Mouse (Mus musculus) stomach, embryonic 14.5 days (tissue): ENCODE results near the gene Rarres1. TPM values are rescaled to one million over a fixed set of nuclear protein-coding genes. Genes with fewer than 3 reads are reported as not detected.

Experiments
- ATAC-seq: fragments of 200-750 bp; cut with Nextera tagmentation; 2 replicates; pipeline ENCODE4 v1.8.0; 2017; ENCODE audit warnings: low read depth, moderate TSS enrichment; ENCODE audit not compliant: insufficient number of reproducible peaks, insufficient read depth, low FRiP score
- H3K27ac ChIP-seq: fragments of 300-500 bp; sonication (generic); 2 replicates; pipeline ENCODE4 v1.5.1; 2014; ENCODE audit warnings: mild to moderate bottlenecking, low read length, moderate library complexity, mixed read lengths
- H3K27me3 ChIP-seq: fragments of 300-500 bp; sonication (generic); 2 replicates; pipeline ENCODE4 v1.6.1; 2014; ENCODE audit warnings: low read length, control low read depth, mixed read lengths; ENCODE audit not compliant: control insufficient read depth, insufficient read depth
- H3K36me3 ChIP-seq: fragments of 300-500 bp; sonication (generic); 2 replicates; pipeline ENCODE4 v1.6.1; 2014; ENCODE audit warnings: mild to moderate bottlenecking, control low read depth, low read length, moderate library complexity, mixed read lengths; ENCODE audit not compliant: control insufficient read depth, insufficient read depth
- H3K4me1 ChIP-seq: fragments of 300-500 bp; sonication (generic); 2 replicates; pipeline ENCODE4 v1.6.1; 2014; ENCODE audit warnings: low read length, control low read depth, mixed read lengths; ENCODE audit not compliant: control insufficient read depth, insufficient read depth
- H3K4me2 ChIP-seq: fragments of 300-500 bp; sonication (generic); replicated peaks from 2 replicates; pipeline ENCODE4 v1.6.1; 2014; ENCODE audit warnings: low read depth, low read length, control low read depth
- H3K4me3 ChIP-seq: fragments of 300-500 bp; sonication (generic); 2 replicates; pipeline ENCODE4 v1.5.1; 2014; ENCODE audit warnings: low read depth, low read length, control low read depth
- H3K9ac ChIP-seq: fragments of 300-500 bp; sonication (generic); replicated peaks from 2 replicates; pipeline ENCODE4 v1.6.1; 2014; ENCODE audit warnings: low read depth, mild to moderate bottlenecking, control low read depth, low read length, moderate library complexity, mixed read lengths
- H3K9me3 ChIP-seq: fragments of 300-500 bp; sonication (generic); 2 replicates; pipeline ENCODE4 v1.6.1; 2016; ENCODE audit warnings: low read depth, low read length, control low read depth; ENCODE audit not compliant: control insufficient read depth
- WGBS: fragments of 180-500 bp; shearing (Covaris S2); extraction: QIAGEN DNeasy Blood & Tissue Kit; methylation state at CpG from one replicate; pipeline ENCODE4 v1.1.7; 2014; 5-methylcytosine and 5-hydroxymethylcytosine counted together
- polyA plus RNA-seq: library from polyadenylated mRNA; unstranded; fragments of >200 nt; fragmentation: Nextera tagmentation; extraction: Ambion mirVana; gene quantifications from 2 replicates; pipeline ENCODE4 v1.2.1, GENCODE M21; 2014

The Rarres1 gene
- polyA plus RNA-seq, 1 experiment from 2014 or later = 2.0 TPM

GRCm38 (mm10) chr3:67463001-67463400, 52.3 kb downstream of the Rarres1 start:
- H3K27ac ChIP-seq = peak overlapping the region; percentile 89
- H3K27me3 ChIP-seq = no peaks in the 10 kb centered on the region
- 1% methylated on average over 12 of the region's 12 CpGs for WGBS
- peak overlapping the region; percentile 62 for H3K4me3 ChIP-seq
- no peaks in the 10 kb centered on the region for H3K9me3 ChIP-seq
- ATAC-seq = no peak; the same call in 1 of the 2 replicates
- H3K9ac ChIP-seq = peak overlapping the region; percentile 45
- peaks cover 3% of the 10 kb centered on the region; the same call in 1 of the 2 replicates for H3K4me1 ChIP-seq
- peaks cover 25% of the 10 kb centered on the region for H3K36me3 ChIP-seq
- peak overlapping the region; percentile 61 for H3K4me2 ChIP-seq

DNA sequence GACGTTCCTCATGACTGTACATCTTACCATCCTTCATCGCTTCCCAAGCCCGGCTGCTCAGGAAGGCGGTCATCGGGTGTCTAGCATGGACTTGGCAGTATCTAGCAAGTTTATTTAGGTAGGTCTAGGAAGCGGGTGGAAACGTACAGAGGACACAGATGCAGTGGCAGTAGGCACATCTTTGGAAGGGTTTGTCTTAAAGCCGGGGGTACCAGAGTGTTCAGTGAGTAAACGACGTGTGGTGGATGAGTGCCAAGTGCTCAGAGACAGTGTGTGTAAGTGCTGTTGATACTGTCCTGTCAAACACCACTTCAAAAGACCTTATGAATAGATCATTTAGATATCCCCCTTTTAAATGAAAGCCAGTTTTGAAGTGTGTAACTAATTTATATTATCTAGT, 52.7 kb downstream of the Rarres1 start:
- no peak overlapping the region for H3K27ac ChIP-seq
- H3K9me3 ChIP-seq = no peaks in the 10 kb centered on the region
- H3K4me2 ChIP-seq = peak overlapping the region; percentile 61
- H3K9ac ChIP-seq = peak overlapping the region; percentile 45
- 40% methylated on average over 10 of the region's 10 CpGs for whole genome bisulfite sequencing
- ATAC-seq = no peak
- peaks cover 3% of the 10 kb centered on the region; the same call in 1 of the 2 replicates for H3K4me1 ChIP-seq
- no peaks in the 10 kb centered on the region for H3K27me3 ChIP-seq
- peaks cover 25% of the 10 kb centered on the region for H3K36me3 ChIP-seq
- peak overlapping the region; percentile 62 for H3K4me3 ChIP-seq

GRCm38 (mm10) chr3:67462015-67462414, 53.3 kb downstream of the Rarres1 start:
- no peak overlapping the region for H3K4me3 ChIP-seq

DNA sequence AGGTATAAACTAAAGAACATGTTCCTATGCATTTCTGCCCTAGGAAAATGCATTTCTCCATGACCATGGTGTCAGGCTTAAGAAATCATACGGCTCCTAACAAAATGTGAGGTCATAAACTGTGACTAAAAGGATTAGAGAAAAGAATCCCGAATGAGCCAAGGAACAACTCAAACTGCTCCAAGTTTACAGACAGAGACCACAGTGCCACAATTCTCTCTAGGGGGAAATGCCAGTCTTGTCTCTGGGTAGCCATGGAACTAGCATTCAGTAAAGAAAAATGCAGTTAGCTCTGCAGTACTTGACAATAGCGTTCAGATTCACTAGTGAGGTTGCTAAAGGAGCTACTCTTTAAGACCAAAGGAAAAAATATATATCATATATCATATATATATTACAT, 55.4 kb downstream of the Rarres1 start:
- H3K27me3 ChIP-seq = no peaks in the 10 kb centered on the region
- H3K9me3 ChIP-seq = no peaks in the 10 kb centered on the region
- ATAC-seq = no peak
- no peak overlapping the region for H3K4me3 ChIP-seq
- H3K9ac ChIP-seq = no peak overlapping the region
- 92% methylated on average over 3 of the region's 3 CpGs for WGBS
- no peak overlapping the region for H3K4me2 ChIP-seq
- H3K4me1 ChIP-seq = peaks cover 3% of the 10 kb centered on the region; the same call in 1 of the 2 replicates
- H3K27ac ChIP-seq = no peak overlapping the region
- H3K36me3 ChIP-seq = peaks cover 45% of the 10 kb centered on the region

More at GRCm38 (mm10) chr3:67462015-67462414, 53.3 kb downstream of the Rarres1 start:
- Histone ChIP-seq H3K9ac (no peak overlapping the region), H3K27me3 (no peaks in the 10 kb centered on the region), H3K4me2 (peak overlapping the region; percentile 61; the same call in 1 of the 2 replicates), H3K9me3 (no peaks in the 10 kb centered on the region), H3K27ac (no peak overlapping the region), H3K4me1 (peaks cover 3% of the 10 kb centered on the region; the same call in 1 of the 2 replicates), H3K36me3 (peaks cover 29% of the 10 kb centered on the region)
- ATAC-seq = no peak
- WGBS = 79% methylated on average over 7 of the region's 7 CpGs

DNA sequence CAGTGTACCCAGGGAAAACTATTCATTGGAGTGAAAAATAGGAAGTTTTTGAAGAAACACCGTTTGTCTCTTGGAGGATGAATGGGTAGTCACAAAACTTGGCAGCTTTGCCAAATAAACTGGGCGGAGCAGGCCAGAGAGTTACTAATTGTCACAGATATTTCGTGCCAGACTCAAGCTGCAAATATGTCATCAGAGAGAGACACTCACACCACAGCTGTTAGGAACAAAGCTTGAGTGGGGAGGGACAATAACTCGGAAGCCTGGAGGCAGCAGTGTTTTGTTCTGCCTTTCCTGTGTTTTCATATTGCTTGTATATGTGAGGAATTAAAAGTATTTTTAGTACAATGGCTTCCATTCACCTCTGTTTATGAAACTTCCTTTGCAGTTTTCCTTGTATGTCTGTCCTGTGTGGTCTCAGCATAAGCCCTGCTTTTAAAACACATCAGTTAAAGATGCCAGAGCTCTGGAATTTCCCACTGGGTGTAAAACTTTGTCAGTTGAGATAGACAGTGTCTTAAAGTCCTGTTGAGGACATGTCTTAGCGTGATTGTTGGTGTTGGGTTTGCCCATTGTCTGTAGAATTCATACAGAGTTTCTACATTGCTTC, 64.6 kb downstream of the Rarres1 start:
- Histone ChIP-seq H3K9ac (no peak overlapping the region), H3K4me1 (no peaks in the 10 kb centered on the region), H3K9me3 (no peaks in the 10 kb centered on the region), H3K4me2 (no peak overlapping the region), H3K4me3 (no peak overlapping the region), H3K36me3 (peaks cover 53% of the 10 kb centered on the region), H3K27me3 (no peaks in the 10 kb centered on the region), H3K27ac (no peak overlapping the region)
- 78% methylated on average over 5 of the region's 5 CpGs for WGBS
- ATAC-seq = no peak

- peaks cover 47% of the 10 kb centered on the region for H3K36me3 ChIP-seq
- 92% methylated on average over 21 of the region's 21 CpGs for WGBS
- H3K27ac ChIP-seq = no peak overlapping the region; the same call in 1 of the 2 replicates
Observed at GRCm38 (mm10) chr3:67449660-67450059, 65.7 kb downstream of the Rarres1 start.

GRCm38 (mm10) chr3:67447143-67447542, 68.2 kb downstream of the Rarres1 start:
- H3K4me3 ChIP-seq = no peak overlapping the region
- no peaks in the 10 kb centered on the region for H3K4me1 ChIP-seq
- H3K9me3 ChIP-seq = no peaks in the 10 kb centered on the region
- H3K27me3 ChIP-seq = no peaks in the 10 kb centered on the region
- H3K4me2 ChIP-seq = no peak overlapping the region
- no peak overlapping the region for H3K27ac ChIP-seq
- no peak overlapping the region for H3K9ac ChIP-seq
- 95% methylated on average over 2 of the region's 2 CpGs for WGBS
- peaks cover 45% of the 10 kb centered on the region for H3K36me3 ChIP-seq
- no peak for ATAC-seq

More at GRCm38 (mm10) chr3:67449660-67450059, 65.7 kb downstream of the Rarres1 start:
- H3K27me3 ChIP-seq = no peaks in the 10 kb centered on the region
- no peak for ATAC-seq
- no peak overlapping the region for H3K9ac ChIP-seq
- H3K9me3 ChIP-seq = no peaks in the 10 kb centered on the region
- H3K4me1 ChIP-seq = no peaks in the 10 kb centered on the region
- H3K4me2 ChIP-seq = no peak overlapping the region
- H3K4me3 ChIP-seq = no peak overlapping the region

DNA sequence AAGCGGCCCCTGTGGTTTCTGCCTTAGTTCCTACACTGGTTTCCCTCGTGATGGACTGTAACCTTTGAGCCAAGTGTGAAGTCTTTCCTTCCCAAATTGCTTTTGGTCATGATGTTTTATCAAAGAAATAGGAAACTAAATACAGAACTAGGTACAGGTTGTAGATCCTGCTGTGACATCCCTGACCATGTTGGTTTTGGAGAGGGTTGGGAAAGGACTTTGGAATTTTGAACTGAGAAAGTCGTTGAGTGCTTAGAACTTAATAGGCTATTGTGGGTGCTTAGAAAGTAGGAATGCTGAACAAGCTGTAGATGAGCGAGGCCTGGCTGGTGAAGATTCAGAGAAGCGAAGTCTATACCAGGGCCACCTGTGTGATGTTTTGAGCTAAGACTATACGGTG, 81.3 kb downstream of the Rarres1 start:
- WGBS = 90% methylated on average over 6 of the region's 6 CpGs
- no peaks in the 10 kb centered on the region for H3K27me3 ChIP-seq
- H3K27ac ChIP-seq = no peak overlapping the region
- no peak overlapping the region for H3K4me2 ChIP-seq
- no peak overlapping the region for H3K9ac ChIP-seq
- peaks cover 25% of the 10 kb centered on the region; the same call in 1 of the 2 replicates for H3K36me3 ChIP-seq
- ATAC-seq = no peak
- H3K4me1 ChIP-seq = peaks cover 4% of the 10 kb centered on the region; the same call in 1 of the 2 replicates
- no peak overlapping the region for H3K4me3 ChIP-seq
- H3K9me3 ChIP-seq = no peaks in the 10 kb centered on the region
